Mouse (Mus musculus): Measurements from ENCODE around the gene Spaca4.

Gene Spaca4

GRCm38 (mm10) chr7:45711316-45712021, 14.1 kb downstream of the Spaca4 start:
- DNase-seq = no peak

GRCm38 (mm10) chr7:45710477-45711191, 15.0 kb downstream of the Spaca4 start:
- DNase-seq = no peak

- DNase-seq = no peak
These were observed 15.8 kb downstream of the Spaca4 start for GRCm38 (mm10) chr7:45709677-45710355.

- DNase-seq = no peak
These were observed 16.6 kb downstream of the Spaca4 start for GRCm38 (mm10) chr7:45709036-45709435.

- peak; percentile 50 for DNase-seq
These were observed 17.3 kb downstream of the Spaca4 start for GRCm38 (mm10) chr7:45708221-45708761.

GRCm38 (mm10) chr7:45707375-45707967, 18.1 kb downstream of the Spaca4 start:
- DNase-seq = peak; percentile 97

GRCm38 (mm10) chr7:45706721-45707241, 18.8 kb downstream of the Spaca4 start:
- peak; percentile 89 for DNase-seq

- DNase-seq = peak; percentile 83
These were observed 19.7 kb downstream of the Spaca4 start for GRCm38 (mm10) chr7:45705873-45706281.

- peak; percentile 75 for DNase-seq
These were observed 20.2 kb downstream of the Spaca4 start for GRCm38 (mm10) chr7:45705443-45705864.

- peak; percentile 99 for DNase-seq
These were observed 20.7 kb downstream of the Spaca4 start, which contains the start of gene Dbp for GRCm38 (mm10) chr7:45704730-45705442. TSS of gene Dbp (plus strand) at chr7:45705088.

GRCm38 (mm10) chr7:45704046-45704559, 21.5 kb downstream of the Spaca4 start:
- peak; percentile 82 for DNase-seq

- peak; percentile 70 for DNase-seq
These were observed 22.0 kb downstream of the Spaca4 start for GRCm38 (mm10) chr7:45703521-45704033.

GRCm38 (mm10) chr7:45702809-45703520, 22.6 kb downstream of the Spaca4 start:
- DNase-seq = peak; percentile 52

- no peak for DNase-seq
These were observed 23.3 kb downstream of the Spaca4 start for GRCm38 (mm10) chr7:45702316-45702715.

GRCm38 (mm10) chr7:45701607-45702006, 24.0 kb downstream of the Spaca4 start:
- no peak for DNase-seq

GRCm38 (mm10) chr7:45701072-45701471, 24.5 kb downstream of the Spaca4 start:
- peak; percentile 55 for DNase-seq

- peak; percentile 76 for DNase-seq
These were observed 25.2 kb downstream of the Spaca4 start for GRCm38 (mm10) chr7:45700301-45701015.

- DNase-seq = peak; percentile 59
These were observed 26.0 kb downstream of the Spaca4 start, which contains the start of gene Car11 for GRCm38 (mm10) chr7:45699523-45700141. TSS of gene Car11 (plus strand) at chr7:45699843.

GRCm38 (mm10) chr7:45697894-45698293, 27.7 kb downstream of the Spaca4 start:
- DNase-seq = no peak
